Mouse (Mus musculus) monocyte, adult 5-6 weeks (primary cell): Measurements from ENCODE around the gene Eefsec. TPM values are rescaled to one million over a fixed set of nuclear protein-coding genes. Genes with fewer than 3 reads are reported as not detected.

ENCODE experiments used
- ATAC-seq: fragments of 153-309, 156-312 bp; replicated peaks from 2 replicates; pipeline ENCODE4 v1.8.0; 2017; ENCODE audit warnings: mild to moderate bottlenecking; ENCODE audit not compliant: low TSS enrichment, insufficient number of reproducible peaks, severe bottlenecking, poor library complexity, low FRiP score
- total RNA-seq: library from RNA; stranded (forward); fragments of 200-1000, 200-491, 200-594 nt; gene quantifications from 3 replicates; pipeline ENCODE4 v1.2.3, GENCODE M21; 2017

Gene Eefsec
- total RNA-seq, 1 experiment from 2014 or later, result 7.5 TPM

DNA sequence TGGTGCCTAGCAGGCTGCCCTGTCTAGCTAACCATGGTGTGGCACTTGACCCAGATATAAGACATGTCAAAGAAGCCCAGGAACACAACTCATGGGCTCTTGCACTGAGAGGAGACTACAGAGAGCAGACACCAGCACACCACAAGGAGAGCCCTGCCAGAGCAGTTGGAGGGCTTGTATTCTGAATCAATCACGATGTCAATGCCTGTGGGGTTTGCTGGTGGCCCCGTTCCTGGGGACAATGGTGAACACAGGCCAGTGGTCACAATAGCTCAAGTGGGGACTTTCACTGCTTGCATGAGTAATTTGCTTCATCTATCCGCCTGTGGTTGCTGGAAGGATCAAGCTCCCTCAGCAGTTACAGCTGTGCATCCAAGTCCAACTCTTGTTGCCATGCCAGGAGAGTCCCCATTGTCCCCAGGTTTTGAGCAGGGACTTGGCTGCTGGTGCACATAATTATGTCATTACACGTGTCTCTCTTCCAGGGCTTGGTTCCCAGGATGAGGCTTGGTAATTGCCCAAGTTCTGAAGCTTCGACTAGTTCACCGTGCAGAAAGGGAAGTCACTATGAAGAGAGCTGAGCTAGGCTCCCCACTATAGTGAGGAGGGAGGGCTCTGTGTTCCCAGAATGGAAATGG lies 156.1 kb downstream of the Eefsec start:
- no peak for ATAC-seq

DNA sequence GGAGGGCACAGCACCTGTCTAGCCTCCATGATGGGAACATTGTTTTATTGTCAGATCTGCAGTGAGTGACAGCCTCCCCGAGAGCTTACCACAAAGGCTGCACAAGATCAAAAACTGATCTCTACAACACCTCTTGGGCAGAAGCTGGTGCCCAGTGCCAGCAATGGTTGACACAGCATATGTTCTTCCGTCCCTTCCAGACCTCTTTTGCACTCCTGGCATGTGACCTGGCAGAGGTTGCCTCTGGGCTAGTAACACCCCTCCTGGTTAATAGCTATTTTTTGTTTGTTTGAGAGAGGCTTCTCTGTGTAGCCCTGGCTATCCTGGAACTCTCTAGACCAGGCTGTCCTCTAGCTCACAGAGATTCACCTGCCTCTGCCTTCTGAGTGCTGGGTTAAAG lies 168.2 kb downstream of the Eefsec start:
- no peak for ATAC-seq

DNA sequence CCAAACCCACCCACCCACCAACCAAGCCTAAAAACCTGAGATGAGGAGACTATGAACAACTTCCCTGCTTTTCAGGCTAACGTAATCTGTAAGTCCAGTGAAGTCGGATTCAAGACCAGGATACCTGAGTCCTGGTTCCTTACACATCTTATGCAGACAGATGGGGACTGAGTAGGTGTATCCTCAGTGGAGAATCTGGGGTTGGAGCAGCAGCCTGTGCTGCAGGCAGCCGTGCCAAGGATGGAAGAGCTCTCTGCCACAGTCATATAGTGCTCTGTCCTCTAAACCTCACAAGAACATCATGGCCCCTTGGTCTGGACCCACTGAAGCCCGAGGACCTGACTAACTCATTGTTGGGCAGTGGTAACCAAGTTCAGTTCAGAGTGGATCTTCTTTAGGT lies 169.1 kb downstream of the Eefsec start:
- ATAC-seq, result no peak

DNA sequence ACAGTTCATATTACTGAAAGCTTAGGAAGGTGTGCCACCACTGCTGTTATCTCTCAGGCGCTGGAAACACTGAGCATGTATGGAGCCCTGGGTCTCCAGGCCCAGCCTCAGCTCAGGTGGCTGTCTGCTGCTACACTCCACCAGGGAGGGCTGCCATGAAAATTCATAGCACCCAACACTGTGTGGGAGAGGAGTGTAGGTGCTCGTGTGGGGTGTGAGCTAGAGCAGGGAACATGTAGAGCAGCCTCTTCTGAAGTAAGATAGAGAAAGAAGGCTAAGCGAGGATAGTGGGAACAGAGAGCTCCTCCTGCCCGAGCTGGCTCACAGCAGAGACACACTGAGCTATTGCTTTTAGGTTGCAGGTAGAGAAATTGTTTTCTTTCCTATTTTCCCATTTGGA lies 170.1 kb downstream of the Eefsec start:
- ATAC-seq, result no peak

DNA sequence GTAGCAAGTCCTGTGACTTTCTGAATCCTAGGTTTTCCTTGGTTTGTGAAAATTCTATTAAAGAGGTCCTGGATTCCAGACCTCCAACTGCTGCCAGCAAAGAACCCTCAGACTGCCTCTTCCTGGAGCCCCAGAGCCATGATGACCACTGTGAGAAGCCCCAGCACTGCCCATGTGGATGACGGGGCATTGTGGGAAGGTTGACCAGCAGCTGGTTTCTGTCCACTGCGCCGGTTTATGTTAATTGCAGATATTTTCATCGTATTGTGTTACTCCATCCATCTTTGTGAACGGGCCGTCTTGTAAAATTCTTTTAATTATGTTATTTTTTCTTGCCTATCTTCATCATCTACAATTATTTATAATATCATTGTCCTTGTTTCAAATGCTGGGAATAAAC lies 171.7 kb downstream of the Eefsec start:
- no peak for ATAC-seq

DNA sequence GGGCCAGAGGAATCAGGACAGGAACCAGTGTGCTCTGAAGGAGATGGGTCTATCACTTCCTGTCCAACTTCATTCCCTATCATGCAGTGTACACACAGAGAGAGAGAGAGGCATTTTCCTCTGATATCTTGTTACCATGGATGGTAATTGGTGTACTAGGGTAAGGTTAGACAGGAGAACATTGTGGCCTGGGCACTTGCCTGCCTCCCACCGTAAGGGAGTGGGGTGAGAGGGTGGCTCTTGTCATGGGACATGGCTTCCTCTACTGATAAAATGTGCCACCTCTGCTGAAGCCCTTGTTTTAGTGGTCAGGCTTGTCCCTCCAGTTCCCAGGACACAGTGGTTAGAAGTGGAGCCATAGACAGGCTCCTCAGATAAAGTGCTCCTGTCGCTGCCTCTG lies 178.4 kb downstream of the Eefsec start:
- no peak for ATAC-seq

DNA sequence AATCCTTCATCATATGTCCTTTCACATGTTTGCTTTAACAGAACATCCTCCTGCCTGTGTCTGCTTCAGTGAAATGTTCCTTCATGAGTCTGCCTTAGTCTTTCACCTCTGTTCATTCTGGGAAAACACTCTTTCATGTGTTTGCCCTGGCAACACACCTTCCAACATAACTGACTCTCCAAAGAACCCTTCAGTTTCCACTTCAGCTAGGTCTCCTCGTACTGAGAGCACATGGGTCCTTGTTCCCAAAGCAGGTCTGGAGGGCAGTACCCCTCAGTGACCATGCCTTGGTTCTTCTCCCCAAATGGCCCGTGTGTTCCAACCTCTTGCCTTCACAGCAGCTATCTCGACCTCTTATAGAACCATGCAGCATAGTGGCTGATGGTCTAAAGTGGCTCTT lies 179.3 kb downstream of the Eefsec start:
- no peak for ATAC-seq

DNA sequence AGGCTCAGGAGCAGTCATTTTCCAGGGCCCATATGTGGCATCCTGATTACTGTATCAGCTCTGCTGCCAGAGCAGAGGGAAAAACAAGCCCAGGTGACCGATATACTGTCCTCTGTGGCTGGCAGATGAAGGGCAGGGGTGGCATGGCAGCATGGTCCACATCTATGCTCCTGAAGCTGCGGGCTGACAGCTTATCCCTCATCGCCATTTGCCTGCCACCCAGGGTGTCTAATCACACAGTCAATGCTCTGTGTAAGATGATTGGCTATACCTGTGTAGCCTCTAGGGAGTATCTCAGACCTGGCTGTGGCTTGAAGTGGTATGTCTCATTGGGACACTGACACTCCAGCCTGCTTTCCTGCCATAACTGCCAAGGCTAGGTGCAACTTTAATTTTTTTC lies 180.3 kb downstream of the Eefsec start:
- no peak for ATAC-seq

DNA sequence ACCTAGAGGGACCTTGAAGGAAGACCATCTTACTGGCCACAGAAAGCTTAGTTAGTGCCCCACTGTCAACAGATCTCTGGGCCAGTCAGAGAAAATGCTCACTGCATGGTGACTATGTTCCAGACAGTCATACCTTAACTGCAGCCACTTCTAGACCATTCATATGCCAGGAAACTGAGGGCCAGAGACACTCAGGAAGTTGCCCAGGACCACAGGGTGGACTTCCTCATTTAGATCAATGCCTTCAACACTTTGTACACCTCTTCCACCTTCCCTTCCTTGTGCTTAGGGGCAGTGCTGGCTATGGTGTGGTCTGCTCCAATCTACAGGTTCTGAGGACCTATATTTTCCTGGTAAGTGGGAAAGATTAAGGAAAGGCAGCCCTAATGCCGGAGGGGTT lies 181.0 kb downstream of the Eefsec start:
- no peak for ATAC-seq

DNA sequence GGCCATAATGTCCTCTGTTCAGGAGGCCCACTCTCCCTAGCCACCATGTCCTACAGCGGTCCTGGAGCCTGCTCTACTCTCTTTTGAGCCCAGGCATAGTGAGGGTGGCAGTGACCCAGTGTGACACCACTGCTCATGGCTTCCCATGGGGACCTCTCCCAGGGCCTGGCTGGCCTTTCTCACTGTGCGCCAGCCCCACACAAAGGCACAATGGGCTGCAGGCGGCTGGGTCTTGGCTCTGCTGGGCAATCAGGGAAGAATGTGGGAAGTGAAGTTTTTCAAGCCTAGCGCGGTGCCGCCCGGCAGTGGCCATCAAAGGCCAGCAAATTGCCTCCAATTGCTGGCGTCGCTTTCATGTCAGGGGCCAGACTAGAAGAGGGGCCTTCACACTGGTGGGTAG lies 184.2 kb downstream of the Eefsec start:
- ATAC-seq, result no peak

DNA sequence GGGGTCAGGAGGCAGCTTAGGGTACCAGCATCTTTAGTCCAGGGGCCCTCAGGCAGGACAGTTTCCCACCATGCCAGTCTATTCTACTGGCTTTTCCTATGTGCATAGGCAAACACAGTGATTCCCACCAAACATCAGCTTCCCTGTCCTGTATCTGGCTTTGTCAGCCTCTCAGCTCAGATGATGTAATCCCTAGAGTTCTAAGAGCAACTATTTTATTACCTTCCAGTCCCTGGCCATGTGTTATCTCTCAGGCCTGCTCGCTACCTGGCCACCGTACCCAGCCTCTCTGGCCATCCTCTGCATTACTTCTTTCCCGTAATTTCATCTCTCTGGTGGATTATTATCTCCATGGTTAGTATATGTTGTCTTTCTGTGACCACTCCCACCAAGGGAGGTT lies 185.7 kb downstream of the Eefsec start:
- ATAC-seq, result no peak

DNA sequence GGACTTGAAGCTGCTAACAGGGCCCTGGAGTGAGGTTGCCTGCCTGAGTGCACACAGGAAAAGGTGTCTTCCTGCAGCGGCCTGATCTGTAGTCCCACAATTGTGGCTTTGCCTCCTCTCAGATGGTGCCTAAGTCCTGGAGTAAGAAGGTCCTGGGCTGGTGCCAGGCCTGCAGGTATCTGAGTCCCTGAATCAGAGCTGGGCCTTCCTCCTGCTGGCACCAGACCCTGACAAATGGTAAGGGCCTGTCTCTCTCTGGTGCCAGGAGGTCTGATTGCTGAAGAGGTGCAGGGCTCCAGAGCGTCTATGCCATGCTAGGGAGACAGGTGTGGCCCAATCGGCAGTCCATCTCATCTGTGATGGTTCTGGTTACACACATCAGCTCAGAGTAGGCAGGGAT lies 186.7 kb downstream of the Eefsec start:
- ATAC-seq, result no peak

DNA sequence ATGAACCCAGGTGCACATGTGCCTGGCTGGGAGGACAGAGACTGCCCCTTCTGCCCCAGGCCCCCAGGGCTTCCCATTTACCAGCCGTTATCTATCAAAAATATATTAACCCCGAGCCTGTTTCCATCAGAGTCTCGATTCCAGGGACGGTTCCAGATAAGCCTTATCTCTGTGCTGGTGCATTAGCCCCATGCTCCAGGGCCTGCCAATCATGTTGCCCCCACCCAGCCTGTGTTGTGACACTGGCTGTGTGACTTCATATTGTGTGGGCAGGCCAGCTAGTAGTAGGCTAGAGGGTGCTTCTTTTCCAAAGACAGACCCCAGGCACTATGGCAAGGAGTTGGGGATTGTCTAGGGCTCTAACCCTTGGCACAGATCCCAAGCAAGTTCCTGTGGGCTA lies 190.9 kb downstream of the Eefsec start:
- no peak for ATAC-seq

DNA sequence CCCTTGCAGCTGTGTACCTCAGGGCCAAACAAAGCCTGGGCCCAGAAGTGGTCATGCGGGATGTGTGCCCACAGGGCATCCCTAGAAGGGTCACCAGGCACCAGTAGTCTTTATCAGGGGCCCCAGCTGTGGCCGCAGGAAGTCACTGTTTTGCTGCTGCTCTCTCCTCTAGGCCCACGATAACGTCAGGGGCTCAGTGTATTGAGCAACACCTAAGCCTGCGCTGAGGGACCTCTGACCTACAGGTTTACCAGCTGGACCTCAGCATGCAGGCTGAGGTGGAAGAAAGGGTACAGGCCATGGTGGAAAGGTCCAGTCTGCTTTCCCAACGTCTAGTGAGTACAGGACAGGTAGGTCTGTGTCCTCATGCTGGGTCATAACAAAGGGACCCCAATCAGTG lies 192.3 kb downstream of the Eefsec start:
- 0 out of 2 replicates have a peak, but pooled peaks have one; percentile 11 for ATAC-seq

DNA sequence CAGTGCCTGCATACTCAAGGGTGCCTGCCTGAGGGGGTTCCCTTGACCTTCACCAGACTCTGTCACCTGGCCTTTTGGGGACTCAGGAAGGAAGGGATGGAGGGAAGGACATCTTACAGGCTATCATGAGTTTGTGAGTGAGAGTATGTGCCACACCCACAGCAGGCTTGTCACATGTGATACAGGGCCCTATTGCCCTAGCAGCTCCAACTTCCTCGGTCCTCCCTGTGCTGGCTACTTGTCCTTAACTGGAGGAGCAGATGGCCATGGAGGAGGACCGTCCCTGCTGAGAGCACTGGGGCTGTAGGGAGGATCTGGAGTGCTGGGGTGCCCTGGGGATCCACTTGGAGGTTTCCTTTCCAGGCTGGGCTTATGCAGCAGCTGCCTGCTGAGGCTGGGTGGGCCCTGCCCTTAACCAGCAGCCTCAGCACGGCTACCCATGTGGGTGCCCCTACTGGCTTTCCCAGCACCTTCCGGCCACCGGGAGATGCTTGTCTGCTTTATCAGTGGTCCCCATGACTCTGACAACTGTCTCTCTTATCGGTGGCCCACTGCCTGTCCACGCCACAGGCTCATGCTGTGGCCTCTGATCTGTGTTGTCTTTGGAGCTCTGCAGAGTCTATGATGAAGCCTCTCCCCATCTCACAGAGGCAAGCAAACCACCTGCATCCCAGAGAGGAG lies 194.4 kb downstream of the Eefsec start:
- peak; percentile 40 for ATAC-seq

DNA sequence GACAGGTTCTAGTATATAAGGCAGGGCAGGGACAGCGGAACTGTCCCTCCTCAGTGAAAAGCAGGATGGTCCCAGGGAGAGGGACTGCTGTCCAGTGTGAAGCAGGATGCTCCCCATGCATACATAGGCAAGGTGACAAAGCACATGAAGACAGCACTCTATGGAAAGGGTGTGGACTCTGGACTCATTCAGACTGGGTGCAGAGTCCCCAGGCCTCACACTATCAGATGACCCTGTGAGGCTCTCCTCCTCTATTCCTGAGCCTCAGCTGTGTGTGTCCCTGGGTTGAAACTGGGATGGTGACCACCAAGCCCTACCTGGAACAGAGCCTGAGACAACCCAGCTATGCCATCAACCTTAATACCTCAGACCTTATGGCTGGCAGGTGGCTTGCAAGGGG lies 194.9 kb downstream of the Eefsec start:
- no peak for ATAC-seq

DNA sequence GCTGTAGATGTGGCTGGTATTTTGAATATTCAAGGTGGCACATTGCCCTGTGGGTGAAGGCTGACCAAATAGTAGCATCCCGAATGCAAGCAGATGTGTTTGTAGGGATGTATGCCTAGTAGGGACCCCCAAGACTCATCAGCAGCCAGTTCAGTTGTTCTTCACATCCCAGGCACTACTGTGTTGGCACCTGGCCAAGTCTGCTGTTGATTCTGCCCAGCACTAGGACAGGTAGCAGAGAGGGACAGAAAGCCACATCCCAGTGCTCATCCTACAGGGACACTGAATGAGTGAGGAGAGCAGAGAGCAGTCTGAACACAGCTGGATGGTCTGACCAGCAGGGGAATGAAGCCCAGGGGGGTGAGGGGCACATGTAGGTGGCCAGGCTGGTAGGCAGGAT lies 197.1 kb downstream of the Eefsec start:
- ATAC-seq, result no peak

DNA sequence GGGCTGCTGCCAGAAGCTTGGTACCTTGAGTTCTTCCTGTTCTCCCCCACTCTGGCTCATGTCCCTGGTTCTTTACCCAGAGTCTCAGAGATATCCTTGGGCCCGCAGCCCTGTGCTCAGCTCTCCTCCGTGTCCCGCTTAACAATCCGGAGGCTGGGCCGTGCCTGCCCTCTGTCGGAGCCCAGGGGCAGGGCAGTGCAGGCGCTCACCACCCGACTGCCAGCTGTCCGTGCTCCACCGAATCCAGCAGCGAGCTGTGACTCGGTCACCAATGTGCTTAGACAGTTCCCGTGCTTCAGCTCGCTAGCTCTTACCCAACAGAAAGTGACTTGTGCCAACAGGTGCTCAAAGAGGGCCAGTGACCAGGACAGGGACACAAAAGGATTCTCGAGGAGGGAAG lies 203.7 kb downstream of the Eefsec start:
- no peak for ATAC-seq

DNA sequence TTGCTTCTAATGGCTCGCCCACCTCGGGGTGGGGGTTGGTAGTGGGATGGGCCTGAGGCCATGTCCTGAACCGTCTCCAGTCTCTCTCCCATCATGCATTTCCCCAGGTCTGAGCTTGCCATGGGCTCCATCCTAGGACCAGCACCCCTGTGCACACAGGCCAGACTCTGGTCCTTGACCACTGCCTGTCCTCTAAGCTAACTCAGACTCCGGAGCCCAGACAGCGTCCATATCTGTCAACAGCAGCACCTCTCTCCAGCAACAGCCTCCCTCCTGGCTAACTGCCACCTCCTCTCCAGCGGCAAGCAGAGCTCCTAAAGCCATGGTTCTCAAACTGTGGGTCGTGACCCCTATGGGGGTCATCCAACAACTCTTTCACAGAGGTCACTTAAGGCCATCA lies 209.8 kb downstream of the Eefsec start:
- no peak for ATAC-seq

DNA sequence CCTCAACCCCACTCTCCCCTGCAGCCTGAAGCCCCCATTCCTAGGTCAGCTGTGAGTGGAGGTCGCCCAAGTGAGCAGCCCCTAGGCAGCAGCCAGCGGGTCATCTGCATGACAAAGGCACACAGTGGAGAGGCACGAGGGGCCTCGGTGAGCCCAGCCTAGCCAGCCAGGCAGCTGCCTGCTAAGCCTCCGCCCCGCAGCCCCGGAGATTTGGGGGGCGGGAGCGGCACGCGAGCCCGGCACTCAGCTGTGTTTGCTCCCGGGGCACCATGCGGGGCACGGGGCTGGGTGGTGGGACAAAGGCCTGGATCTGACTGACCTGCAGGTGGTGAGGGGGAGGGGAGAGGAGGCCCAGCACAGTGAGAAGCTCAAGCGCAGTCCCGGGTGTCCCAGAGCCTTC lies 210.4 kb downstream of the Eefsec start:
- ATAC-seq, result no peak

DNA sequence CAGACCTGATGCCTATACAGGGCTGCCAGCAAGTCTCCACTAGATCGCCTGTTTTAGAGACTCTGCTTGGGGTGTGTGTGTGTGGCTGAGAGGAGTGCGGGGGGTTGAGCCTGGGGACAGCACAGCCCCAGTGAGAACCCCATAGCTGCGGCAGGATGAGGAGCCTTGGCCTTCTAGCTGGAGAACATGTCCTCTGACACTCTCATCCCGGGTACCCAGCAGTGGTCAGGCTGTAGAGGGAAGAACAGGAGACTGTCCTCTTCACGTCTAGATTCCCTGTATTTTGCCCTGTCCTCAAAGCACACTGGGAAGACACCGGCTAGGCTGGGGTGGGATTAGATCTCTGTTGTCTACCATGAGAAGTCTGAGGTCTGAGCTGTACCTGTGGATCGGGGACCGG lies 210.9 kb downstream of the Eefsec start:
- ATAC-seq, result no peak
